Mouse (Mus musculus): ENCODE data around the gene Cavin3.

DNA sequence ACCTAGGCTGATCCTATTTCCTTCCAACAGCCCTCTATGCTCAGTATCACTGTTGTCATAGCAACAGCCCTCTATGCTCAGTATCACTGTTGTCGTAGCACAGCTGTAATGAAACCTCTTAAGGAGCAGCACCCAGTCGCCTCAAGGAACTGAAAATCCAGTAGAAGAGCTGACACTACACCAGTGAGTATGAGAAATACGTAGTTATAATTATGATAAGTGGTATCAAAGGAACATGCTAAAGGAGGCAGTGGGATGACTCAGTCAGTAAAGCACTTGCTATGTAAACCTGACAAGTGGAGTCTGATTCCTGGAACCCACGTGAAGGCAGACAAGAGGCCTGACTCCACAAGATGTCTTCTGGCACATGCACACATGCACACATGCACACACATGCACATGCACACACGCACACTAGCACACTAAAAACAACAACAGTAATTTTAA, 31.8 kb upstream of the Cavin3 start:
- TF ChIP-seq TBP (conservative IDR thresholded peaks at IDR 0.05; ENCODE audit: low read depth, low read length), result no peak
- no peak for TF ChIP-seq TCF12 (IDR thresholded peaks at IDR 0.05; ENCODE audit: low read depth, low read length)
- no peak for TF ChIP-seq RAD21 (IDR thresholded peaks at IDR 0.05; ENCODE audit: low read depth, low read length)
- no peak for TF ChIP-seq USF1 (IDR thresholded peaks at IDR 0.05; ENCODE audit: low read depth, low read length)
- no peak for TF ChIP-seq ZMIZ1 (IDR thresholded peaks at IDR 0.05; ENCODE audit: low read depth, low read length)
- TF ChIP-seq POLR2A (IDR thresholded peaks at IDR 0.05; ENCODE audit: low read depth, low read length), result no peak
- no peak for TF ChIP-seq POLR2AphosphoS2 (IDR thresholded peaks at IDR 0.05; ENCODE audit: low read depth, low read length)
- TF ChIP-seq RCOR1 (conservative IDR thresholded peaks at IDR 0.05; ENCODE audit: low read depth, low read length), result no peak
- no peak for TF ChIP-seq E2F4 (IDR thresholded peaks at IDR 0.05; ENCODE audit: insufficient replicate concordance, low read depth, low read length)

Data from CH12.LX (cell line).